Mouse (Mus musculus) forebrain, embryonic 15.5 days (tissue): ENCODE results near the gene Syt1. TPM values are rescaled to one million over a fixed set of nuclear protein-coding genes. Genes with fewer than 3 reads are reported as not detected.

Experiments used
- ATAC-seq: fragments of 200-750 bp; cut with Nextera tagmentation; replicated peaks from 2 replicates; pipeline ENCODE4 v1.8.0; 2017; ENCODE audit warnings: mild to moderate bottlenecking, moderate TSS enrichment, moderate library complexity
- H3K27ac ChIP-seq: fragments of 300-500 bp; sonication (generic); replicated peaks from 2 replicates; pipeline ENCODE4 v1.5.1; 2015; ENCODE audit warnings: mild to moderate bottlenecking, inconsistent platforms
- H3K27me3 ChIP-seq: fragments of 300-500 bp; sonication (generic); 2 replicates; pipeline ENCODE4 v1.6.1; 2015; ENCODE audit warnings: inconsistent platforms
- H3K36me3 ChIP-seq: fragments of 300-500 bp; sonication (generic); 2 replicates; pipeline ENCODE4 v1.6.1; 2015; ENCODE audit warnings: mild to moderate bottlenecking, inconsistent platforms
- H3K4me1 ChIP-seq: fragments of 300-500 bp; sonication (generic); 2 replicates; pipeline ENCODE4 v1.6.1; 2015; ENCODE audit warnings: inconsistent platforms
- H3K4me2 ChIP-seq: fragments of 300-500 bp; sonication (generic); replicated peaks from 2 replicates; pipeline ENCODE4 v1.6.1; 2015; ENCODE audit warnings: mild to moderate bottlenecking, inconsistent platforms
- H3K4me3 ChIP-seq: fragments of 300-500 bp; sonication (generic); 2 replicates; pipeline ENCODE4 v1.5.1; 2015; ENCODE audit warnings: mild to moderate bottlenecking, inconsistent platforms
- H3K9ac ChIP-seq: fragments of 300-500 bp; sonication (generic); replicated peaks from 2 replicates; pipeline ENCODE4 v1.6.1; 2015; ENCODE audit warnings: mild to moderate bottlenecking, inconsistent platforms
- H3K9me3 ChIP-seq: fragments of 300-500 bp; sonication (generic); 2 replicates; pipeline ENCODE4 v1.6.1; 2016; ENCODE audit warnings: inconsistent platforms
- WGBS: fragments of 180-500 bp; shearing (Covaris S2); methylation state at CpG from one replicate; pipeline ENCODE4 v1.1.7; 2015; ENCODE audit warnings: mixed read lengths; 5-methylcytosine and 5-hydroxymethylcytosine counted together
- polyA plus RNA-seq: library from polyadenylated mRNA; unstranded; fragments of >200 nt; fragmentation: Nextera tagmentation; extraction: Ambion mirVana; gene quantifications from 2 replicates; pipeline ENCODE4 v1.2.1, GENCODE M21; 2015

Gene Syt1
- polyA plus RNA-seq, 1 experiment from 2014 or later, result 83.0 TPM

DNA sequence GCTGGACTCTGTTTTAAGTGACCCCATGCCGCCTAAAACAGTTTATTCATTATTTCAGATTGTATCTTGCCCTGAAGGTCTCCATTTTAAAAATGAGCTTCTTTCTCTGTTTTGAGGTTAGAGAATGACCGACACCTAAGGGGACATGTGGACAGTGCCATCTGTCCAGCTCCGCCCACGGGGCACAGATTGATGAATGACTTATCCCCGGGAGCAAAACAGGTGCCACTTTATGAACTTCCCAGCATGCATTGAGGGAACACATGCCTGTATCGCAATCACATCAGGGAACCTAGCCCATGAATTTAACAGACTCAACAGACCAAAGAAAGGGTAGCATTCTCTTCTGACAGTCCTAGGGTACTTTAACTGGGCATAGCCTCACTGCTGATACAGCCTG lies 188.5 kb downstream of the Syt1 start:
- Histone ChIP-seq H3K4me1 (no peaks in the 10 kb centered on the region), H3K4me3 (no peak overlapping the region), H3K9me3 (no peaks in the 10 kb centered on the region), H3K27ac (no peak overlapping the region), H3K36me3 (no peaks in the 10 kb centered on the region), H3K27me3 (no peaks in the 10 kb centered on the region), H3K9ac (no peak overlapping the region), H3K4me2 (no peak overlapping the region)
- 93% methylated on average over 6 of the region's 6 CpGs for WGBS
- ATAC-seq, result no peak

DNA sequence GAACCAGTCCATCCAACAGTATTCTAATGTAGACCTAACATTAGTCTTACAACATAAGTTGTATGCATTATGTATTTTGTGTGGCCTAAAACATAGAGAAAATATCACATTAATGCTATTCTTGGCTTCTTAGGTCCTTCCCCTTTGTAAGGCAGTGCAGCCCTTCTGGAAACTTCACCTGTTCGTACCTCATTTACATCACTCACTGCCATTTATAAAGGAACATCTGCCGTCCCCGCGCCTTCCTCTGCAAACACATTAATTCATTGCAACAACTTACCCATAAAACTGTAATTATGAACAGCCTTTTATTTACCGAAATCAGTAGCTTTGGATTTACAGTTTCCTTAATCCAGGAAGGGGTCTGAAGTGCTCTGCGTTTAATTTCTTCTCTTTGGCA lies 195.4 kb downstream of the Syt1 start:
- H3K27me3 ChIP-seq, result no peaks in the 10 kb centered on the region
- H3K4me2 ChIP-seq, result no peak overlapping the region
- no peak overlapping the region for H3K4me3 ChIP-seq
- H3K9me3 ChIP-seq, result no peaks in the 10 kb centered on the region
- 0 out of 2 replicates have a peak, but pooled peaks have one; percentile 41 for ATAC-seq
- H3K9ac ChIP-seq, result no peak overlapping the region
- 0 out of 2 replicates have a peak overlapping the region, but pooled peaks have one; percentile 27 for H3K27ac ChIP-seq
- no peaks in the 10 kb centered on the region for H3K36me3 ChIP-seq
- peaks cover 5% of the 10 kb centered on the region for H3K4me1 ChIP-seq
- 32% methylated on average over 6 of the region's 6 CpGs for WGBS

DNA sequence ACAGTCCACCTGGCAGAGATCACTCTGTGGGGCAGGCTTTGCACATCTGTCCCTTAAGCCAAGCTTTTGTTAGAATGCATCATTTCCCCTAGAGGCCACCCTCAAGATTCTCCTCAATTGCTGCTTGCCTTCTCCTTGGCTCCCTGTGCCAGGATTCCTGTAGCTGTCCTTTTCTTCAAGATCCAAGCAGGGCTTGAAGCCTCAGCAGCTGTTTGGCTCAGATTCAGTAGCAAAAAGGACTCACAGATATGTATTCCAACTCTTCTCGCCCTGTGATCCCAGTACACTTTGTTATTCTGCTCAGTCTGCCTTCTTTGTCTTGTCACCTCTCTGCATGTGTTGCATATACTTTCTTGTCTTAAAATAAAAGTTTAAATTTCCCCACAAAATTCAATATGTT lies 206.4 kb downstream of the Syt1 start:
- Histone ChIP-seq H3K9ac (no peak overlapping the region), H3K27me3 (no peaks in the 10 kb centered on the region), H3K36me3 (no peaks in the 10 kb centered on the region), H3K9me3 (no peaks in the 10 kb centered on the region), H3K4me1 (0 out of 2 replicates have a peak, but pooled peaks cover 3% of the 10 kb centered on the region), H3K4me2 (no peak overlapping the region), H3K27ac (no peak overlapping the region), H3K4me3 (no peak overlapping the region)
- 88% methylated on average over 1 of the region's 1 CpGs for WGBS
- no peak for ATAC-seq

DNA sequence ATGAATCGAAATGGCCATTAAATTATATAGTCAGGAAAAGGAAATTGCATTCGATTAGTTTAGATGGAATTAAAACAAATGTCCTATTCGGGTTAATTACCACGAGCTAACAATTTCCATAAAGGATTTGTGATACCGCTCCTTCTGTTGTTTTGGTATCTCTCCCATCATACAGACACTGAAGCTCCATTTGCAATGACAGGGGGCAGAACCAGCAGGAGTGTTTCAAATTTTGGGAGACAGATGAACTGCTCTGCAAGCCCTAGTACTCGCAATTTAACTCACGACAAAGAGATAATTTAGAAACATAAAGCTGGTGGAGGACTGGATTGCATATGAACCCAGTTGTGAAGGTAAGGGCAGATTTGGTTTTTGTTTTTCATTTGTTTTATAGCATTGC lies 210.0 kb downstream of the Syt1 start:
- Histone ChIP-seq H3K9ac (no peak overlapping the region), H3K4me1 (0 out of 2 replicates have a peak, but pooled peaks cover 3% of the 10 kb centered on the region), H3K4me2 (no peak overlapping the region), H3K36me3 (no peaks in the 10 kb centered on the region), H3K27ac (no peak overlapping the region), H3K9me3 (no peaks in the 10 kb centered on the region), H3K27me3 (no peaks in the 10 kb centered on the region), H3K4me3 (no peak overlapping the region)
- WGBS, result 73% methylated on average over 7 of the region's 7 CpGs
- ATAC-seq, result no peak

DNA sequence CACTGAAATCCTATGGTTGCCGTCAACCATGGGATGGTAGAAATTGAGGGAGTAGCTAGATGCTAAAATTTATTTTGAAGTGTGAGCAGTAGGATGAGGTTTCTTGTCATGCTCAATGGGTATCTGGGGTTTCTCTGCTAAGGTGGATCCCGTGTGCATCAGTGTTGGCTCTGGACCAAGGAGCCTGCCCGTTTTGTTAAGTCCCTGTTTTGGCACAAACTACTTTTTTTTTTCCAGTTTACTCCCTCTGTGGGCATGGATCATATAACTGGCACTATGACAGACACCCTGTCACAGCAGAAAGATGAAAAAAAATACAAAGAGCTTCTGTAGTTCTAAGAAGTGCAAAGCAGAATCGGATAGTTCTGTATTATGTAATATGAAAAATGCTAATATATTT lies 212.0 kb downstream of the Syt1 start:
- H3K9me3 ChIP-seq, result no peaks in the 10 kb centered on the region
- no peak overlapping the region for H3K27ac ChIP-seq
- no peaks in the 10 kb centered on the region for H3K36me3 ChIP-seq
- no peaks in the 10 kb centered on the region for H3K27me3 ChIP-seq
- H3K9ac ChIP-seq, result no peak overlapping the region
- no peak for ATAC-seq
- H3K4me2 ChIP-seq, result no peak overlapping the region
- 0 out of 2 replicates have a peak, but pooled peaks cover 3% of the 10 kb centered on the region for H3K4me1 ChIP-seq
- 57% methylated on average over 4 of the region's 4 CpGs for WGBS
- H3K4me3 ChIP-seq, result no peak overlapping the region

DNA sequence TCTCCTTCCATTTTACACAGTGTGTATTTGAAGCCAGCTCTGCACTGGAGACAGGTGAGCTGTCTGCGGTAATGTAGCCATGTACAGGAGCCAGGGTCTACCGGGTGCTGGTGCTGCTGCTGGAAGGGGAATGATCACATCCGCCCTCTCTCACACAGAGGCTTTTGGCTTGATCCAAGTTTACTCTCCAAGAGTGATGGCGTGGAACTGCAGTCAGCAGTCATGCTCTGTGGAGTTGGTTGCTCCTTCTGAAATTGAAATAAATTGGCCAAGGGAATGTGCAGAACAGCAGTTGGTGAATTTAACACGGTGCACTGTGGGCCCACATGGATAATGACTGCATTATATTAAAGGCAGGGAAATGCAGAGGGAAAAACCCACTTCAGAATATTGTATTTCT lies 228.0 kb downstream of the Syt1 start:
- Histone ChIP-seq H3K36me3 (no peaks in the 10 kb centered on the region), H3K27me3 (no peaks in the 10 kb centered on the region), H3K4me2 (no peak overlapping the region), H3K4me3 (no peak overlapping the region), H3K9ac (no peak overlapping the region), H3K27ac (no peak overlapping the region), H3K4me1 (no peaks in the 10 kb centered on the region), H3K9me3 (no peaks in the 10 kb centered on the region)
- 79% methylated on average over 5 of the region's 5 CpGs for WGBS
- ATAC-seq, result peak; percentile 38; the same call in 1 of the 2 replicates

DNA sequence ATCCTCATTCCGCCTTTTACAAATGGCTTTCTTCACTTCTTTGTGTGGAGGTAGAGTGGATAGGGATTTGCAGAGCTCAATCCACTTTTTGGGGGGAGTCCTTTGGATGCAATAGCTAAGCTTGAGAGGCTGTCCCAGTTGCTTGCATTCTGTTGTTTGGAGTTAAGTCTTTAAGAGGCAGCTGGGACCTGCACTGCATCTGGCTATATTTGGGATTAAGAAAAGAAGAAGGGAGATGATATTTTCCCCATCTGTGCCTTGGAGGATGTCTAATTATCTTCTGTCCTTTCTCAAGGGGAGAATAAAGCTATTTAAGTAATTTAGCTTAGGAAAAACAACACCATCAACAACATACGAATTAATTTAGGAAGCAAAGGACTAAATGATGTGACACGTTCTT lies 230.2 kb downstream of the Syt1 start:
- Histone ChIP-seq H3K36me3 (no peaks in the 10 kb centered on the region), H3K4me2 (no peak overlapping the region), H3K27me3 (no peaks in the 10 kb centered on the region), H3K9ac (no peak overlapping the region), H3K9me3 (no peaks in the 10 kb centered on the region), H3K4me1 (0 out of 2 replicates have a peak, but pooled peaks cover 3% of the 10 kb centered on the region), H3K27ac (no peak overlapping the region), H3K4me3 (no peak overlapping the region)
- ATAC-seq, result no peak
- 82% methylated on average over 3 of the region's 3 CpGs for WGBS

DNA sequence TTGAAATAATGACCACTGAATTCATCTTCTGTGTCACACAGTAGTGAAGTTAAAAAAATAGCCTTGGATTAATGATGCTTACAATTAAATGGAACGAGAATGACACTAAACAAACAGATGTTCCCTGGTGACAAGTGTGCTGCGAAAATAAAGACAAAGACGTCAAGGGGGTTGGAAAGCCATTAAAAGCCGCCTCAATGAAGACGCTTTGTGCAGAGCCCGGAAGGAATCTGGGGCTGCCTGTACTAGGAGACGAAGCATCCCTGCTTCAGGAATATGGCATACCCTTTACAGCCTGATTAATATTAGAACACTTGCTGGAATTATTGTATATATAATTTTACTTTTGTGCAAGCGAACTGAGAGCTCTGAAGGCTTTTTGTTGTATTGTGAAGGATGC lies 234.0 kb downstream of the Syt1 start:
- Histone ChIP-seq H3K27ac (no peak overlapping the region), H3K36me3 (no peaks in the 10 kb centered on the region), H3K4me2 (no peak overlapping the region), H3K4me3 (no peak overlapping the region), H3K9ac (no peak overlapping the region), H3K27me3 (no peaks in the 10 kb centered on the region), H3K9me3 (no peaks in the 10 kb centered on the region), H3K4me1 (0 out of 2 replicates have a peak, but pooled peaks cover 3% of the 10 kb centered on the region)
- no peak for ATAC-seq
- WGBS, result 29% methylated on average over 8 of the region's 8 CpGs

DNA sequence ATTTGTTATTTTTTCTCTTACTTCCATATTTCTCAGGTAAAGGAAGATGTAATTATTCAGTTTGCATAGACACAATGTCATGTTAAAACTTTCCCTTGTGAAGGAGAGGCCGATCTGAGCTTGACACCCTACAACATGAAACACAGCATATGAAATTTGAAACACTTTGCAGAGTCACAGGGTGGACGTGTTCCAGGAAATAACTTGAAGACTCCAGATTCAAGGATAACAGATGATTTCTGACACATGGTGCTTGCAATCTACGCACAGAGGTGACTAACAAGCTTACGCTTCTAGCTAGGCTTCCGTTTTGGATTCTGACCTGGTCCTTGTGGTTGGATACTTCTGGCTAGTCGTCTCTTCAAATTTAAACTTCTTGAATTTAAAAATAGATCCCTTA lies 239.7 kb downstream of the Syt1 start:
- Histone ChIP-seq H3K9me3 (no peaks in the 10 kb centered on the region), H3K36me3 (no peaks in the 10 kb centered on the region), H3K27me3 (no peaks in the 10 kb centered on the region), H3K27ac (no peak overlapping the region), H3K4me1 (no peaks in the 10 kb centered on the region), H3K4me3 (no peak overlapping the region), H3K9ac (no peak overlapping the region), H3K4me2 (no peak overlapping the region)
- 73% methylated on average over 6 of the region's 6 CpGs for WGBS
- no peak for ATAC-seq

DNA sequence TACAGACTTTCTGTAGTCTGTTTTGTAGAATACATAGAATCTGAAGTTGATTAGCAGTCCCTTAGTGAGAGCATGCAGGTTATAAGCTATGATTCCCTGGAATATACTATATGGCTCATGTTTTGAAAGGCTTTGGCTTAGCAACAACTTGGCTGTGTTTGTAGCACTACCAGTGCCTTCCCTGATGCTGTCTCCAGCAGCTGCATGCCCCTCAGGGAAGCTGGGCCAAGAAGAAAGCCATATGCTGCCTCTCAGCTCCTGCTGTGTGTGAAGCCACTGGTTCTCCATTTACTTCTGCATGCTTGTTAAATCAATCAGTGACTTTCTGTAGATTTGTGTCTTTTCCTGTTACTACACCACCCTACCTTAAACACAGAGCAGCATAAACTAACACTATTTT lies 245.2 kb downstream of the Syt1 start:
- no peaks in the 10 kb centered on the region for H3K9me3 ChIP-seq
- H3K4me2 ChIP-seq, result no peak overlapping the region
- ATAC-seq, result no peak; the same call in 1 of the 2 replicates
- H3K9ac ChIP-seq, result no peak overlapping the region
- no peaks in the 10 kb centered on the region for H3K36me3 ChIP-seq
- no peaks in the 10 kb centered on the region for H3K27me3 ChIP-seq
- no peak overlapping the region for H3K4me3 ChIP-seq
- H3K4me1 ChIP-seq, result peaks cover 13% of the 10 kb centered on the region; the same call in 1 of the 2 replicates
- H3K27ac ChIP-seq, result no peak overlapping the region

DNA sequence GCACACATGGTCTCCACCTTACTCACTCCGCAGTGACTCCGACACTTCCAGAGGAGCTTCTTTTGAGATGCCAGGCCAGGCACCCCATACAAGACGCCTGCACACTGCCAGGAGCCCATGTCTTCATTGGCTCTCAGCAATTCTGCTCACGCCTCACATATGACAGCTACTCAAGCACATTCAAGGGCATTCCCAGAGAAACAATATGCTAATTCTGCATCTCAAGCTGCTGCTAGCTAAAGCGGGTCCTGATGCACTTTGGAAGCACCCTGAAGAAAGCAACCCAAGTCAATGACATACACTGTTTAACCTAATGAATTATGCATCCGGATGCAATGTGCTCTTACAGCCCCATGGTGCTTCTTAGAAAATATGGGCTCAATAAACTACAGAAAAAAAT lies 247.1 kb downstream of the Syt1 start:
- H3K27ac ChIP-seq, result no peak overlapping the region
- no peak overlapping the region for H3K4me3 ChIP-seq
- no peaks in the 10 kb centered on the region for H3K36me3 ChIP-seq
- no peak overlapping the region for H3K4me2 ChIP-seq
- H3K9me3 ChIP-seq, result no peaks in the 10 kb centered on the region
- no peaks in the 10 kb centered on the region for H3K27me3 ChIP-seq
- 60% methylated on average over 6 of the region's 6 CpGs for WGBS
- H3K9ac ChIP-seq, result no peak overlapping the region
- peaks cover 13% of the 10 kb centered on the region; the same call in 1 of the 2 replicates for H3K4me1 ChIP-seq
- peak; percentile 74 for ATAC-seq

DNA sequence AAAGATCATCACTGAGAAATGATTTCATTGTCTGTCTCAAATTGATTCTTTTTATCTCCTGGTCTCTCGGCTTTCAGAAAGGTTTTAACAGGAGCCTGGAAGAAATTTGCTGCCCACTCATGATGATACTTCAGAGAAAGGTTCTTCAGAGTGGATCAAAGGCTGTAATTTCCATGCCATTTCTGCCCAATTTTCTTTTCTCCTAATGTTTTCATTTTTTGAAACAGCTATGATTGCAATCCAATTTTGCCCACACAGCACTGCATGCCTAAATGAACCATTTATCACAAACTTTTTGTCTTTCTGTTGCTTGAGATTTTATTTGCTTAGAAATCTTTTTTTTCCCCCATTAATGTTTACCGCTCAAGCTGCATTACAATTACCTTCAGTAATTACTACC lies 257.5 kb downstream of the Syt1 start:
- Histone ChIP-seq H3K27ac (no peak overlapping the region), H3K36me3 (no peaks in the 10 kb centered on the region), H3K4me3 (no peak overlapping the region), H3K4me1 (no peaks in the 10 kb centered on the region), H3K9ac (no peak overlapping the region), H3K4me2 (no peak overlapping the region), H3K27me3 (no peaks in the 10 kb centered on the region), H3K9me3 (no peaks in the 10 kb centered on the region)
- 75% methylated on average over 2 of the region's 2 CpGs for WGBS
- ATAC-seq, result no peak

DNA sequence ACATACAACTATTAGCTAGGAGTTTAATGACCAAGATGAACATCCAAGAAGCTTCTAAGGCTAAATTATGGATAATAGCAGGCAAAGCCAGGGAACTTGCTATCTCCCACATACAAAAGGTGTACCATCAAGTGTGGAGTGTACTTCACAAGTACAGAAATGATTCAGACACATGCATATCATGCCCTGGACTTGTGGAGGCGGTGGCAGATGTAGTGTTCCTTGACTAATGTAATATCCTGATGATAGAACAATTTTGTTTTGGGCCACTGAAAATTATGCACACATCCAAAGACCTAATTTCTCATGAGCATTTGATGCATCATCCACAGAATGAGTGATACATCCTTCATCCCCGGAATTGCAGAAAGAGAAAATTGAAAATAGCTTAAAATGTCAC lies 267.0 kb downstream of the Syt1 start:
- no peak overlapping the region for H3K4me2 ChIP-seq
- no peaks in the 10 kb centered on the region for H3K27me3 ChIP-seq
- 93% methylated on average over 2 of the region's 2 CpGs for WGBS
- ATAC-seq, result no peak
- no peak overlapping the region for H3K27ac ChIP-seq
- H3K9me3 ChIP-seq, result no peaks in the 10 kb centered on the region
- H3K4me3 ChIP-seq, result no peak overlapping the region
- no peaks in the 10 kb centered on the region for H3K36me3 ChIP-seq
- H3K4me1 ChIP-seq, result no peaks in the 10 kb centered on the region
- no peak overlapping the region for H3K9ac ChIP-seq
